Mouse (Mus musculus) neural tube, embryonic 11.5 days (tissue): ENCODE measurements around the gene Gm20431. TPM values are rescaled to one million over a fixed set of nuclear protein-coding genes. Genes with fewer than 3 reads are reported as not detected.

Experiments
- ATAC-seq: fragments of 200-750 bp; cut with Nextera tagmentation; 2 replicates; pipeline ENCODE4 v1.8.0; 2017; ENCODE audit warnings: moderate number of reproducible peaks, mild to moderate bottlenecking, moderate TSS enrichment, moderate library complexity; ENCODE audit not compliant: insufficient read depth, low FRiP score, low TSS enrichment
- DNase-seq: peaks from one replicate; pipeline ENCODE4 v3.0.0-alpha.2; 2015; ENCODE audit warnings: low spot score
- H3K27ac ChIP-seq: fragments of 300-500 bp; sonication (generic); 2 replicates; pipeline ENCODE4 v1.5.1; 2014; ENCODE audit warnings: low read depth, mild to moderate bottlenecking, low read length
- H3K27me3 ChIP-seq: fragments of 300-500 bp; sonication (generic); 2 replicates; pipeline ENCODE4 v1.6.1; 2014; ENCODE audit warnings: mild to moderate bottlenecking, low read length, mixed read lengths; ENCODE audit not compliant: control insufficient read depth, insufficient read depth
- H3K36me3 ChIP-seq: fragments of 300-500 bp; sonication (generic); 2 replicates; pipeline ENCODE4 v1.6.1; 2014; ENCODE audit warnings: mild to moderate bottlenecking, low read length, moderate library complexity, mixed read lengths; ENCODE audit not compliant: control insufficient read depth, insufficient read depth
- H3K4me1 ChIP-seq: fragments of 300-500 bp; sonication (generic); 2 replicates; pipeline ENCODE4 v1.6.1; 2014; ENCODE audit warnings: low read length, mixed read lengths; ENCODE audit not compliant: control insufficient read depth, insufficient read depth
- H3K4me2 ChIP-seq: fragments of 300-500 bp; sonication (generic); 2 replicates; pipeline ENCODE4 v1.6.1; 2014; ENCODE audit warnings: low read depth, mild to moderate bottlenecking, moderate library complexity
- H3K4me3 ChIP-seq: fragments of 300-500 bp; sonication (generic); 2 replicates; pipeline ENCODE4 v1.5.1; 2014; ENCODE audit warnings: low read depth, low read length
- H3K9ac ChIP-seq: fragments of 300-500 bp; sonication (generic); 2 replicates; pipeline ENCODE4 v1.6.1; 2014; ENCODE audit warnings: mild to moderate bottlenecking, low read length
- H3K9me3 ChIP-seq: fragments of 300-500 bp; sonication (generic); 2 replicates; pipeline ENCODE4 v1.6.1; 2016; ENCODE audit warnings: low read length; ENCODE audit not compliant: control insufficient read depth
- WGBS: fragments of 180-500 bp; shearing (Covaris S2); extraction: QIAGEN DNeasy Blood & Tissue Kit; methylation state at CpG from one replicate; pipeline ENCODE4 v1.1.7; 2014; 5-methylcytosine and 5-hydroxymethylcytosine counted together
- polyA plus RNA-seq: library from polyadenylated mRNA; unstranded; fragments of >200 nt; fragmentation: Nextera tagmentation; extraction: Ambion mirVana; gene quantifications from 2 replicates; pipeline ENCODE4 v1.2.1, GENCODE M21; 2014

Gm20431 gene
- polyA plus RNA-seq, 1 experiment from 2014 or later: not detected

- H3K4me3 ChIP-seq: no peak overlapping the region
- ATAC-seq: no peak
- WGBS: 92% methylated on average over 10 of the region's 10 CpGs
- no peak for DNase-seq
- H3K27me3 ChIP-seq: no peaks in the 10 kb centered on the region
- no peak overlapping the region for H3K4me2 ChIP-seq
- no peak overlapping the region for H3K27ac ChIP-seq
- no peaks in the 10 kb centered on the region for H3K4me1 ChIP-seq
- H3K36me3 ChIP-seq: peaks cover 21% of the 10 kb centered on the region
- no peaks in the 10 kb centered on the region for H3K9me3 ChIP-seq
- H3K9ac ChIP-seq: no peak overlapping the region
Measured at GRCm38 (mm10) chr2:167611287-167611686, 50.0 kb downstream of the Gm20431 start.

- 85% methylated on average over 4 of the region's 4 CpGs for WGBS
- no peaks in the 10 kb centered on the region for H3K9me3 ChIP-seq
- ATAC-seq: no peak
Measured at GRCm38 (mm10) chr2:167606745-167607123, 54.6 kb downstream of the Gm20431 start.

GRCm38 (mm10) chr2:167605817-167606744 lies 55.2 kb downstream of the Gm20431 start:
- Histone ChIP-seq H3K27me3 (no peaks in the 10 kb centered on the region), H3K4me2 (no peak overlapping the region), H3K9me3 (no peaks in the 10 kb centered on the region), H3K4me1 (no peaks in the 10 kb centered on the region), H3K9ac (no peak overlapping the region), H3K36me3 (peaks cover 4% of the 10 kb centered on the region), H3K4me3 (no peak overlapping the region), H3K27ac (no peak overlapping the region)
- ATAC-seq: no peak
- DNase-seq: no peak
- 81% methylated on average over 17 of the region's 17 CpGs for WGBS

More at GRCm38 (mm10) chr2:167606745-167607123, 54.6 kb downstream of the Gm20431 start:
- Histone ChIP-seq H3K4me2 (no peak overlapping the region), H3K9ac (no peak overlapping the region), H3K4me3 (no peak overlapping the region), H3K36me3 (peaks cover 4% of the 10 kb centered on the region), H3K27me3 (no peaks in the 10 kb centered on the region), H3K27ac (no peak overlapping the region), H3K4me1 (no peaks in the 10 kb centered on the region)
- DNase-seq: no peak

- Histone ChIP-seq H3K27ac (no peak overlapping the region), H3K4me2 (no peak overlapping the region), H3K27me3 (no peaks in the 10 kb centered on the region), H3K9me3 (no peaks in the 10 kb centered on the region), H3K9ac (no peak overlapping the region), H3K36me3 (peaks cover 4% of the 10 kb centered on the region), H3K4me1 (no peaks in the 10 kb centered on the region; the same call in 1 of the 2 replicates), H3K4me3 (no peak overlapping the region)
- WGBS: 32% methylated on average over 11 of the region's 11 CpGs
- ATAC-seq: peak; percentile 76
- peak; percentile 90 for DNase-seq
Measured at GRCm38 (mm10) chr2:167605178-167605794, 56.0 kb downstream of the Gm20431 start.

GRCm38 (mm10) chr2:167602978-167603377 lies 58.3 kb downstream of the Gm20431 start:
- 38% methylated on average over 5 of the region's 5 CpGs for WGBS

GRCm38 (mm10) chr2:167602364-167602763 lies 58.9 kb downstream of the Gm20431 start:
- 82% methylated on average over 2 of the region's 2 CpGs for WGBS
- H3K27me3 ChIP-seq: no peaks in the 10 kb centered on the region
- no peak for DNase-seq

More at GRCm38 (mm10) chr2:167602978-167603377, 58.3 kb downstream of the Gm20431 start:
- H3K4me2 ChIP-seq: no peak overlapping the region
- no peak overlapping the region for H3K9ac ChIP-seq
- no peaks in the 10 kb centered on the region for H3K9me3 ChIP-seq
- no peak overlapping the region for H3K27ac ChIP-seq
- H3K27me3 ChIP-seq: no peaks in the 10 kb centered on the region
- ATAC-seq: no peak
- peak; percentile 36 for DNase-seq
- H3K36me3 ChIP-seq: 0 out of 2 replicates have a peak, but pooled peaks cover 2% of the 10 kb centered on the region
- no peaks in the 10 kb centered on the region; the same call in 1 of the 2 replicates for H3K4me1 ChIP-seq
- no peak overlapping the region for H3K4me3 ChIP-seq

GRCm38 (mm10) chr2:167600481-167600995 lies 60.8 kb downstream of the Gm20431 start:
- H3K9ac ChIP-seq: no peak overlapping the region
- DNase-seq (no peak), ATAC-seq (no peak)
- H3K36me3 ChIP-seq: no peaks in the 10 kb centered on the region
- peaks cover 13% of the 10 kb centered on the region for H3K4me1 ChIP-seq
- H3K4me2 ChIP-seq: no peak overlapping the region
- H3K9me3 ChIP-seq: no peaks in the 10 kb centered on the region
- H3K4me3 ChIP-seq: no peak overlapping the region
- 80% methylated on average over 8 of the region's 8 CpGs for WGBS
- no peaks in the 10 kb centered on the region for H3K27me3 ChIP-seq
- no peak overlapping the region for H3K27ac ChIP-seq

More at GRCm38 (mm10) chr2:167602364-167602763, 58.9 kb downstream of the Gm20431 start:
- H3K4me1 ChIP-seq: peaks cover 4% of the 10 kb centered on the region
- H3K9ac ChIP-seq: no peak overlapping the region
- no peaks in the 10 kb centered on the region for H3K36me3 ChIP-seq
- no peak for ATAC-seq
- H3K27ac ChIP-seq: no peak overlapping the region
- no peak overlapping the region for H3K4me2 ChIP-seq
- no peak overlapping the region for H3K4me3 ChIP-seq
- H3K9me3 ChIP-seq: no peaks in the 10 kb centered on the region

- Histone ChIP-seq H3K9me3 (no peaks in the 10 kb centered on the region), H3K4me2 (no peak overlapping the region), H3K27me3 (no peaks in the 10 kb centered on the region), H3K9ac (no peak overlapping the region), H3K36me3 (no peaks in the 10 kb centered on the region), H3K4me1 (peaks cover 13% of the 10 kb centered on the region), H3K27ac (no peak overlapping the region), H3K4me3 (no peak overlapping the region)
- no peak for ATAC-seq
- WGBS: 69% methylated on average over 6 of the region's 6 CpGs
- no peak for DNase-seq
Measured at GRCm38 (mm10) chr2:167599917-167600316, 61.4 kb downstream of the Gm20431 start.
